Mouse (Mus musculus): ENCODE measurements around the gene Net1.
"Not testable (repeated sequence)": the region's sequence is repeated elsewhere in the genome, so short reads cannot be mapped to it uniquely, and the experiment has no call there.

GRCm38 (mm10) chr13:3837312-3837807 lies 80.7 kb downstream of the Net1 start, which contains the start of gene Calm4:
- not testable (repeated sequence) for TF ChIP-seq POLR2A (IDR thresholded peaks at IDR 0.05; ENCODE audit: extremely low read depth, insufficient read depth, low read length); CTCF (IDR thresholded peaks at IDR 0.05; ENCODE audit: low read depth, low read length)

All from liver, adult 2 months (tissue).